Mouse (Mus musculus): ENCODE data around the gene Btg2.

- no peak for TF ChIP-seq CTCF (IDR thresholded peaks at IDR 0.05; ENCODE audit: control insufficient read depth, insufficient read depth, insufficient read length)
- no peak for TF ChIP-seq CEBPB (IDR thresholded peaks at IDR 0.05; ENCODE audit: low read depth)
- no peak for TF ChIP-seq MYOD1 (IDR thresholded peaks at IDR 0.05; ENCODE audit: control insufficient read depth, insufficient read length, low read depth)
- TF ChIP-seq MAX (IDR thresholded peaks at IDR 0.05), result no peak
- TF ChIP-seq USF1 (IDR thresholded peaks at IDR 0.05; ENCODE audit: low read depth), result no peak
- no peak for TF ChIP-seq MYOG (IDR thresholded peaks at IDR 0.05; ENCODE audit: control insufficient read depth, extremely low read depth, insufficient read length)
Observed at GRCm38 (mm10) chr1:134097080-134097855, 18.3 kb upstream of the Btg2 start.
